Mouse (Mus musculus): ENCODE measurements around the gene Rab12.

Rab12 gene

GRCm38 (mm10) chr17:66447007-66447312, 72.6 kb downstream of the Rab12 start:
- peak; percentile 71 for DNase-seq

GRCm38 (mm10) chr17:66446196-66447006, 73.1 kb downstream of the Rab12 start:
- DNase-seq, result peak; percentile 68

Data from cerebellum, adult 9-11 months (tissue).